Mouse (Mus musculus): ENCODE data around the gene Galnt16.

- TF ChIP-seq POLR2A (IDR thresholded peaks at IDR 0.05; ENCODE audit: borderline replicate concordance, low read depth, low read length) (no peak), CTCF (IDR thresholded peaks at IDR 0.05; ENCODE audit: low read depth, low read length) (no peak)
Observed at GRCm38 (mm10) chr12:80595968-80596367, 77.9 kb downstream of the Galnt16 start.
